Mouse (Mus musculus) liver, postnatal 0 days (tissue): ENCODE measurements around the gene Slc35b4.

ENCODE experiments used
- CTCF ChIP-seq: sonication (generic); IDR thresholded peaks from 2 replicates; pipeline ENCODE4 v1.5.1; 2016; ENCODE audit warnings: antibody characterized with exemption, low read depth
- EP300 ChIP-seq: IDR thresholded peaks from 2 replicates; pipeline ENCODE4 v1.6.1; 2016; ENCODE audit warnings: antibody characterized with exemption, low read depth, mild to moderate bottlenecking

DNA sequence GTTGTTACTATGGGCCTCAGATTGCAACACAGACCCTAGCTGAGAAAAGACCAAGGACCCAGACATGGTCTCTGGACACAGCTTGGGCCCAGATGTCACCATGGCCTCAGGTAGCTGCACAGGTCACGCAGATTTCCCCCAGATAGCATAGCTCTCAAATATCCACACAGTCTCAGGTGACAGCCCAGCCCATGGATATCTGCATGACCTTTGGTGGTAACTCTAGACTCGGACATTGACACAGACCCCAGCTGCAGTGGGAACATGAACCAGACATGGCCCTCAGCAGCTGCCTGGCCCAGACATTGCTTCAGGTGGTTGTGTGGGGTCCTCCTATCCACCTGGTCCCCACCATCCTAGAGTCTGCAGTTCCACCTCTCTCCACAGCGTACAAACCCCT lies 28.8 kb upstream of the Slc35b4 start:
- TF ChIP-seq CTCF (no peak), EP300 (no peak)
